8 mouse cellular contexts compared by ENCODE assay signal in genomic region chr9:115261456-115261855, GRCm38 (mm10). TPM values are rescaled to one million over a fixed set of nuclear protein-coding genes. Genes with fewer than 3 reads are reported as not detected.
A peak's percentile ranks its signal among the peaks of the same experiment; 100 is the strongest.
DNase-seq lines count a peak whose midpoint lies in the region; ATAC-seq and TF ChIP-seq lines count a peak whose summit lies in the region.

No protein-coding gene starts in this region.

- H3K9ac ChIP-seq in intestine, postnatal 0 days (ENCODE audit: low read depth, low read length), result no peak overlapping the region
- no peak overlapping the region for H3K9ac ChIP-seq in intestine, embryonic 16.5 days (ENCODE audit: low read depth, low read length)

- peak; percentile 71 for TF ChIP-seq CTCF in intestine, postnatal 0 days (IDR thresholded peaks at IDR 0.05; ENCODE audit: low read depth)

- peaks cover 39% of the 10 kb centered on the region for H3K36me3 ChIP-seq in intestine, postnatal 0 days (ENCODE audit: control insufficient read depth, insufficient read depth)
- 0 out of 2 replicates have a peak, but pooled peaks cover 6% of the 10 kb centered on the region for H3K36me3 ChIP-seq in intestine, embryonic 16.5 days (ENCODE audit: control insufficient read depth, insufficient read depth, low read length)

- ATAC-seq in intestine, postnatal 0 days, result no peak
- ATAC-seq in intestine, embryonic 16.5 days, result no peak
- ATAC-seq in inflammation-experienced regulatory T-cells, adult 6 months, result no peak
- ATAC-seq in monocyte, adult 5-6 weeks (replicated peaks; ENCODE audit: insufficient number of reproducible peaks, low FRiP score, low TSS enrichment, poor library complexity, severe bottlenecking), result no peak

- H3K4me3 ChIP-seq in intestine, postnatal 0 days (ENCODE audit: low read depth, low read length), result no peak overlapping the region
- H3K4me3 ChIP-seq in intestine, embryonic 16.5 days (ENCODE audit: low read length), result no peak overlapping the region

- peak; percentile 29 to 77 for DNase-seq in adrenal gland, adult (ENCODE audit: inconsistent age in 2 of 2, low spot score in 1 of 2)
- DNase-seq in adrenal gland, postnatal 10 days, result no peak
- DNase-seq in ZHBTc4 (ENCODE audit: low read depth, low spot score), result peak; percentile 34
- DNase-seq in layer of hippocampus, postnatal 25 days (ENCODE audit: extremely low spot score in 1 of 2, low spot score in 1 of 2), result peak; percentile 16 to 32

- no peak overlapping the region for H3K27ac ChIP-seq in intestine, postnatal 0 days (ENCODE audit: low read depth, low read length)
- no peak overlapping the region for H3K27ac ChIP-seq in intestine, embryonic 16.5 days (ENCODE audit: low read length)

- 0 out of 2 replicates have a peak, but pooled peaks cover 2% of the 10 kb centered on the region for H3K4me1 ChIP-seq in intestine, postnatal 0 days (replicated peaks; ENCODE audit: control insufficient read depth, insufficient read depth, low read length)
- no peaks in the 10 kb centered on the region for H3K4me1 ChIP-seq in intestine, embryonic 16.5 days (ENCODE audit: control insufficient read depth, insufficient read depth, low read length)

- WGBS in intestine, postnatal 0 days, result 61% methylated on average over 8 of the region's 8 CpGs
- WGBS in intestine, embryonic 16.5 days, result 70% methylated on average over 8 of the region's 8 CpGs

- no peak overlapping the region for H3K4me2 ChIP-seq in intestine, postnatal 0 days (replicated peaks; ENCODE audit: low read depth)
- no peak overlapping the region for H3K4me2 ChIP-seq in intestine, embryonic 16.5 days (ENCODE audit: low read depth, low read length)

- no peaks in the 10 kb centered on the region for H3K27me3 ChIP-seq in intestine, postnatal 0 days (replicated peaks; ENCODE audit: control insufficient read depth, insufficient read depth, low read length)
- H3K27me3 ChIP-seq in intestine, embryonic 16.5 days (replicated peaks; ENCODE audit: control insufficient read depth, insufficient read depth, low read length), result no peaks in the 10 kb centered on the region

- H3K9me3 ChIP-seq in intestine, postnatal 0 days (ENCODE audit: control insufficient read depth), result no peaks in the 10 kb centered on the region
- H3K9me3 ChIP-seq in intestine, embryonic 16.5 days (ENCODE audit: control insufficient read depth, low read length), result no peaks in the 10 kb centered on the region

RNA-seq across cellular contexts. Expression of gene Stt3b, which starts 48.8 kb away (rescaled TPM):
- 100 to 1,000 TPM; 113 to 118 TPM for total RNA-seq in adrenal gland, postnatal 10 days (2021)
- polyA plus RNA-seq in intestine, postnatal 0 days (2015; fragmentation: Nextera tagmentation; extraction: Ambion mirVana), result 51.5 and 54.1 TPM in 2 replicates
- 108 and 127 TPM in 2 replicates for polyA plus RNA-seq in intestine, embryonic 16.5 days (2015; fragmentation: Nextera tagmentation; extraction: Ambion mirVana)
- total RNA-seq in layer of hippocampus, postnatal 25 days (2021), result 10 to 100 TPM; 81.8 to 83.6 TPM
- 10 to 100 TPM; 16.6 to 25.0 (median 22.4) TPM for polyA plus RNA-seq in inflammation-experienced regulatory T-cells, adult 6 months (2017; shearing (Covaris generic))
- total RNA-seq in monocyte, adult 5-6 weeks (2017), result 68.1 to 88.1 TPM (median 74.3 TPM) in 3 replicates
